ENCODE assay signal across 9 mouse cellular contexts in the genomic region with DNA sequence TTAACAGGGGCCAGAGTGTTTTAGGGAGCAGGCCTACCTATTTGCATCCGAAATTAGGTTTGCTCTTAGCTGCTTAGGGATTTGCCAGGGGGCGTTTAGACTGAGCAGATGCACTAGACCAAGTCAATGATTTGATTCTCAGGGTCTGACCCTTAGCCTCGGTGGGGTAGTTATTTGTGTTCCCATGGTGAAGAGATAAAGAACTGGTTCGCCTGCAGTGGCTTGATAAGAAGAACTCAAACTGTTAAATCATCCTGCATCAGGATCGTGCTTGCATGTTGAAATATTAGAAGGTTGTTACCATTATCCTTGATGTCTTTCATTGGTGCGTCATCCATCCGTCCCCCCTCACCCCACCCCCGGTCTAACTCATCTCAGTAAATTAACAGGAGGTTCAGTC. TPM values are rescaled to one million over a fixed set of nuclear protein-coding genes. Genes with fewer than 3 reads are reported as not detected.
DNase-seq lines count a peak whose midpoint lies in the region; ATAC-seq and TF ChIP-seq lines count a peak whose summit lies in the region.
"Had no signal": no experiment of that assay in that cellular context is flagged by ENCODE, and none has a peak within 500 bp of the region (broad histone marks: within the 10 kb centered on the region; RNA-seq: fewer than 3 reads in every experiment).

No protein-coding gene starts in this region.

- H3K27ac ChIP-seq in hindbrain, embryonic 11.5 days (ENCODE audit: low read depth, low read length), result peak overlapping the region; percentile 91

- no peaks in the 10 kb centered on the region for H3K27me3 ChIP-seq in E14TG2a.4 (ENCODE audit: insufficient read depth, low read length)
- no peaks in the 10 kb centered on the region for H3K27me3 ChIP-seq in hindbrain, embryonic 11.5 days (ENCODE audit: control insufficient read depth, insufficient read depth, low read length)

- no peak overlapping the region; the same call in 1 of the 2 replicates for H3K9ac ChIP-seq in hindbrain, embryonic 11.5 days (ENCODE audit: low read depth, low read length)

- TF ChIP-seq CTCF in E14TG2a.4 (conservative IDR thresholded peaks at IDR 0.05; ENCODE audit: low read length), result no peak

- peak; percentile 10 for DNase-seq in kidney, adult 9 months
- no peak for DNase-seq in kidney, postnatal 25 days
- DNase-seq in c-Kit-negative CD71-positive TER-119-positive erythroid progenitor cells, embryonic 14.5 days (ENCODE audit: low read depth, low spot score), result peak; percentile 64
- peak; percentile 22 for DNase-seq in hindbrain, embryonic 11.5 days (ENCODE audit: low spot score)
- DNase-seq in mesoderm, embryonic 11.5 days (ENCODE audit: low read depth, low spot score), result peak; percentile 6
- no peak for DNase-seq in T-cell, adult 2 months (ENCODE audit: low spot score)
- DNase-seq in left cerebral cortex, adult 9 months (ENCODE audit: low spot score in 2 of 2), result no peak

- WGBS in hindbrain, embryonic 11.5 days, result 16% methylated on average over 8 of the region's 8 CpGs

- peak overlapping the region; percentile 58 for H3K4me2 ChIP-seq in hindbrain, embryonic 11.5 days (replicated peaks; ENCODE audit: low read depth, low read length)

- H3K9me3 ChIP-seq in E14TG2a.4 (ENCODE audit: low read length), result no peaks in the 10 kb centered on the region
- H3K9me3 ChIP-seq in hindbrain, embryonic 11.5 days (ENCODE audit: control insufficient read depth, low read length), result no peaks in the 10 kb centered on the region

- H3K4me3 ChIP-seq in E14TG2a.4 (replicated peaks; ENCODE audit: low read length), result peak overlapping the region; percentile 41
- peak overlapping the region; percentile 54 for H3K4me3 ChIP-seq in hindbrain, embryonic 11.5 days (ENCODE audit: low read depth, low read length)

- H3K36me3 ChIP-seq in E14TG2a.4 (ENCODE audit: insufficient read depth, low read length), result no peaks in the 10 kb centered on the region
- no peaks in the 10 kb centered on the region for H3K36me3 ChIP-seq in hindbrain, embryonic 11.5 days (ENCODE audit: control insufficient read depth, insufficient read depth, low read length)

- H3K4me1 ChIP-seq in E14TG2a.4 (replicated peaks; ENCODE audit: low read depth, low read length), result peaks cover 8% of the 10 kb centered on the region; the same call in 1 of the 2 replicates
- H3K4me1 ChIP-seq in hindbrain, embryonic 11.5 days (replicated peaks; ENCODE audit: control insufficient read depth, insufficient read depth, low read length), result no peaks in the 10 kb centered on the region

- ATAC-seq in hindbrain, embryonic 11.5 days (ENCODE audit: low FRiP score), result peak; percentile 49; the same call in 1 of the 2 replicates

RNA-seq across cellular contexts. Expression of gene Ints6l, which starts 1.7 kb away (rescaled TPM):
- 24.7 and 25.8 TPM in 2 replicates for polyA plus RNA-seq in hindbrain, embryonic 11.5 days (2014; fragmentation: Nextera tagmentation; extraction: Ambion mirVana)

RNA-seq across cellular contexts. Expression of gene Gm2174, which starts 8.6 kb away (rescaled TPM):
- polyA plus RNA-seq in hindbrain, embryonic 11.5 days (2014; fragmentation: Nextera tagmentation; extraction: Ambion mirVana), result 1.6 and 2.4 TPM in 2 replicates
- polyA plus RNA-seq: testis, adult 2 months had no signal

Comparison
In these comparisons a context has a peak if more than half of its experiments do, and no peak if none do; other contexts are left out.
1. DNase-seq: peak in kidney, adult 9 months (single experiment), c-Kit-negative CD71-positive TER-119-positive erythroid progenitor cells, embryonic 14.5 days (single experiment), hindbrain, embryonic 11.5 days (single experiment) and mesoderm, embryonic 11.5 days (single experiment); none in kidney, postnatal 25 days (0 of 2), T-cell, adult 2 months (single experiment) and left cerebral cortex, adult 9 months (0 of 2).